Comparison of ENCODE assay signal across 17 mouse cellular contexts in genomic region chr3:136427427-136427826, GRCm38 (mm10).
"Had no signal": no experiment of that assay in that cellular context is flagged by ENCODE, and none has a peak within 500 bp of the region (broad histone marks: within the 10 kb centered on the region; RNA-seq: fewer than 3 reads in every experiment).

No protein-coding gene starts in this region.

- DNase-seq: layer of hippocampus, adult 9-11 months; liver, embryonic 13.5 days; lung, adult 2 months; lung, postnatal 14 days; lung, postnatal 4 days; midbrain, embryonic 14.5 days; right cerebral cortex, postnatal 25 days; spleen, adult 18-20 months; thymus, postnatal 36 days had no signal

- H3K4me1 ChIP-seq: intestine, embryonic 15.5 days; neural tube, embryonic 12.5 days; neural tube, embryonic 15.5 days; stomach, embryonic 15.5 days had no signal

- H3K27me3 ChIP-seq: intestine, embryonic 15.5 days; liver, embryonic 13.5 days; neural tube, embryonic 12.5 days; neural tube, embryonic 15.5 days; stomach, embryonic 15.5 days had no signal

- H3K4me2 ChIP-seq: intestine, embryonic 15.5 days; liver, embryonic 13.5 days; midbrain, embryonic 11.5 days; neural tube, embryonic 12.5 days; neural tube, embryonic 15.5 days; stomach, embryonic 15.5 days had no signal

- H3K4me3 ChIP-seq: intestine, embryonic 15.5 days; layer of hippocampus, adult 2 months; left cerebral cortex, adult 2 months; liver, embryonic 13.5 days; neural tube, embryonic 12.5 days; neural tube, embryonic 15.5 days; stomach, embryonic 15.5 days had no signal

- H3K9me3 ChIP-seq: intestine, embryonic 15.5 days; liver, embryonic 13.5 days; neural tube, embryonic 12.5 days; neural tube, embryonic 15.5 days; stomach, embryonic 15.5 days had no signal

- H3K27ac ChIP-seq: intestine, embryonic 15.5 days; layer of hippocampus, adult 2 months; left cerebral cortex, adult 2 months; liver, embryonic 13.5 days; neural tube, embryonic 12.5 days; neural tube, embryonic 15.5 days; stomach, embryonic 15.5 days had no signal

- H3K36me3 ChIP-seq: intestine, embryonic 15.5 days; liver, embryonic 13.5 days; neural tube, embryonic 12.5 days; neural tube, embryonic 15.5 days; stomach, embryonic 15.5 days had no signal

- H3K9ac ChIP-seq: intestine, embryonic 15.5 days; liver, embryonic 13.5 days; neural tube, embryonic 12.5 days; neural tube, embryonic 15.5 days; stomach, embryonic 15.5 days had no signal

- ATAC-seq: hindbrain, embryonic 16.5 days; intestine, embryonic 15.5 days had no signal
